Mouse (Mus musculus): ENCODE measurements around the gene Rab5a. TPM values are rescaled to one million over a fixed set of nuclear protein-coding genes. Genes with fewer than 3 reads are reported as not detected.

The Rab5a gene
- 79.7 TPM for total RNA-seq (2023)

DNA sequence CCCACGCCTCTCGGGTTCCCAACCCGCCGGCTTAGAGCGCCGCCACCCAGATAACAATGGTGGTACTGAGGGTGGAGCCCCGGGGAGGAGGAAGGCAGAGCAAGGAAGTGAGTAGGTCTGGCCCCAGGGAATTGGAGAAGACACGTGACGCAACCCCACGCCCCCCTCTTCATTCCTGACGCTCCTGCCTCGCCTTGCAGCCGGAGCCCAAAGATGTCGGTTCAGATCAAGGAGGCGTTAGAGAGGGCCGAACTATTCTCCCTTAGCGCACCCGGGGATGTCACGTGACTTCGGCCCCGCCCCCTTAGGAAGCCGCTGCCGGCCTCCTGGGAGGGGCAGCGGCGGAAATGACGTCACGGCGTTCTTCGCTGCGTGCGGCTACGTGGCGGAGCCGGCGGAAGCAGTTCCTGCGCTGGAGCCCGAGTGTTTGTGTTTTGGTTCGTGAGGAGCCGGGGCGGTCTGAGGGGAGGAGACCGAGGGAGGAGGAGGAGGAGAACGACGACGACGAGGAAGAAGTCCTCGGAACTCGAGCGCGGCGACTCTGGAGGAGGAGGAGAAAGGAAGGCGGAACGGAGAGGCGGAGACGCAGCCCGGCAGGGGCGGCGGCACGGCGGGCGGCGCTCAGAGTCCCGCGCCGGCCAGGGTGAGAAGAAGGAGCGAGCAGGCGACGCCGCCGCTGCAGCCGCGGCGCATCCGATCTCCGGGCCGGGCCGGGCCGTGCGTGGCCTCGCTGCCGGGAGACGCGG is at the start of gene Rab5a:
Gene Rab5a, plus strand, starts transcription at position 377 of the 746 bp plus-strand sequence.

DNA sequence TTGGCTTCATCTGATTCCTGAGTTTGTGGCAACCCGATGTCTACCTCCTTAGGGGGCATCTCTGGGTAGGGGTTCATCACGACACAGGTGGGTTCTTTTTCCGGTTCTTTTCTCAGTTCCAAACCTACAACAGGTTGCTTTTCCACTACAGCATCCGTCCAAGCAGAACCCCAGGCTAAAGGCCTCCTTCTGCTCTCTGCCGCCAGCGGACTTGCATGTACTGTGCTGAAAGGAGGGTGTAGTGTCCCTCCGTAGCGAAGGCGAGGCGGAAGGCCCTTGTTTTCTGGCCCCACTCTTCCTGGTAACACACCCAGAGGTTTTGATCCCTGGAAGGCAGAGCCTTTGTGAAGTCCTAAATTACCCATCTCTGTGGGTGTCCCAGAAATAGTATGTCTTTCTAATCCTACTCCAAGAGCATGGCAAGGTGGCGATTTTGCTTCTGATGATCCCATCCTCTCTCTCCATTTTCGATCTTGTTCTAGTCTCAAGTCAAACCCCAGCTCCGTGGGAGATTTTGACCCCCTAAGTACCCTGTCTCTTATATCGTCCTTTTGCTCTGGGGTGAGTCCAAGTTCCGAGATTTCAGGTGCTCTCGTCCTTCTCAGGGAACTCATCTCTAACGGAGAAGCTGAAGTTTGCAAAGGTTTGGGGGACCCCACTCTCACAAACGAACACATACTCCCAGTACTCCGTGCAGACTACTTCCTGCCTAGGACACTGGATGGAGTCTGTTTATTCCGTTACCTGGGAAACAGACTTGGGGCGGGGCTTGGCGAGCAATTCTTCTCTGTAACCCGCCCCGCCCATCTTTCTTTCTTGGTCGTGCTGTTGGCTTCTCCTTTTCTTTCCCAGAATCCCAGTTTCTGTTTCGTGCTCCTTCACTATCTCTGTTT is 16.2 kb upstream of the Rab5a start, which contains the start of gene Efhb:
Gene Efhb, minus strand, starts transcription at position 719 of the 893 bp plus-strand sequence.

DNA sequence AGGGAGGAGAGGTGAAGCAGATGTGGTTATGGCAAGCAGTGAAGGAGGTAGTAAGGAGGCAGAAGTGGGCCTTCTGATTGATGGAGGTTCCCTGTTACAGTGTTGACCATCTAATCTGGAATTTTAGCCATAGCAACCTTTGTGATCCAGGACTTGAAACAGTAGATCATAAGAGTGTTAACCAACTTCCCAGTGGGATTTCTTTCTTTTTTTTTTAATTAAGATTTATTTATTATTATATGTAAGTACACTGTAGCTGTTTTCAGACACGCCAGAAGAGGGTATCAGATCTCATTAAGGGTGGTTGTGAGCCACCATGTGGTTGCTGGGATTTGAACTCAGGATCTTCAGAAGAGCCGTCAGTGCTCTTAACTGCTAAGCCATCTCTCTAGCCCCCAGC is 60.3 kb downstream of the Rab5a start, which contains the start of gene Pp2d1:
Gene Pp2d1, minus strand, starts transcription at position 101 of the 400 bp plus-strand sequence.

Other genes starting within 250 kb of the Rab5a start
- gene Efhb, start 15.9 kb upstream of the Rab5a start, total RNA-seq (2023) = 0.28 TPM
- gene Pp2d1, start 60.2 kb downstream of the Rab5a start, total RNA-seq (2023) = not detected
- 58.5 TPM for gene Kat2b, start 87.6 kb downstream of the Rab5a start, total RNA-seq (2023)
- gene Sgo1, start 210.1 kb downstream of the Rab5a start, total RNA-seq (2023) = 0.40 TPM